Mouse (Mus musculus) embryonic facial prominence, embryonic 12.5 days (tissue): Measurements from ENCODE around the gene Gm7030. TPM values are rescaled to one million over a fixed set of nuclear protein-coding genes. Genes with fewer than 3 reads are reported as not detected.
"Not testable (repeated sequence)": the region's sequence is repeated elsewhere in the genome, so short reads cannot be mapped to it uniquely, and the experiment has no call there.

Source experiments
- ATAC-seq: fragments of 200-750 bp; cut with Nextera tagmentation; 2 replicates; pipeline ENCODE4 v1.8.0; 2017; ENCODE audit not compliant: insufficient number of reproducible peaks, insufficient read depth, low FRiP score, low TSS enrichment
- H3K27ac ChIP-seq: fragments of 300-500 bp; sonication (generic); 2 replicates; pipeline ENCODE4 v1.5.1; 2016; ENCODE audit warnings: mild to moderate bottlenecking
- H3K27me3 ChIP-seq: fragments of 300-500 bp; sonication (generic); 2 replicates; pipeline ENCODE4 v1.6.1; 2016; ENCODE audit warnings: mild to moderate bottlenecking, moderate library complexity
- H3K36me3 ChIP-seq: fragments of 300-500 bp; sonication (generic); 2 replicates; pipeline ENCODE4 v1.6.1; 2016; ENCODE audit warnings: mild to moderate bottlenecking
- H3K4me1 ChIP-seq: fragments of 300-500 bp; sonication (generic); 2 replicates; pipeline ENCODE4 v1.6.1; 2016
- H3K4me2 ChIP-seq: fragments of 300-500 bp; sonication (generic); replicated peaks from 2 replicates; pipeline ENCODE4 v1.6.1; 2016; ENCODE audit warnings: mild to moderate bottlenecking, moderate library complexity
- H3K4me3 ChIP-seq: fragments of 300-500 bp; sonication (generic); 2 replicates; pipeline ENCODE4 v1.5.1; 2016; ENCODE audit warnings: mild to moderate bottlenecking
- H3K9ac ChIP-seq: fragments of 300-500 bp; sonication (generic); 2 replicates; pipeline ENCODE4 v1.6.1; 2016; ENCODE audit warnings: mild to moderate bottlenecking, moderate library complexity
- H3K9me3 ChIP-seq: fragments of 300-500 bp; sonication (generic); 2 replicates; pipeline ENCODE4 v1.6.1; 2016; ENCODE audit warnings: mild to moderate bottlenecking, moderate library complexity
- WGBS: fragments of 180-500 bp; shearing (Covaris S2); methylation state at CpG from one replicate; pipeline ENCODE4 v1.1.7; 2016; 5-methylcytosine and 5-hydroxymethylcytosine counted together
- polyA plus RNA-seq: library from polyadenylated mRNA; unstranded; fragments of >200 nt; fragmentation: Nextera tagmentation; extraction: Ambion mirVana; gene quantifications from 2 replicates; pipeline ENCODE4 v1.2.1, GENCODE M21; 2016

The Gm7030 gene
- polyA plus RNA-seq, 1 experiment from 2014 or later = not detected

- not testable (repeated sequence) for H3K9me3 ChIP-seq, H3K4me1 ChIP-seq, H3K9ac ChIP-seq, H3K36me3 ChIP-seq, ATAC-seq, H3K4me3 ChIP-seq, H3K27ac ChIP-seq, H3K4me2 ChIP-seq
- 60% methylated on average over 12 of the region's 13 CpGs for WGBS
- H3K27me3 ChIP-seq = peaks cover 20% of the 10 kb centered on the region
These were observed 700 bp downstream of the Gm7030 start for GRCm38 (mm10) chr17:36128525-36128924.

DNA sequence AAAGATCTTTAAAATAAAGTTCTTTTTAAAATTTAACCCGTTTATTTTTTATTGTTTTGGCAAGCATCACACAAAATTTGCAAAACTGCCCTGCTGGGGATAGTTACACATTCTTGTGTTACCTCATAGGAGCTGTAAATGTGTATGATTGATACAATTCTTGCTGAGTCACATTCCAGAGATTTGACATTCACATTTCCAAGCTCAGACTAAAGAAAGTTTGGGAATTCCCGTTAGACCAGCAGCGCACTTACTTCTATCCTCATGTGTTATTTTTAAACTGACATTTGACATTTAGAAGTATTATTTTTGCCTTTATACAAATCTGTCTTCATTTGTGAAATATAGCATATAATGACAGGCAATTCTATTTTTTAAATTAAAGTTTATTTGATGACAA is 5.1 kb downstream of the Gm7030 start:
- peaks cover 36% of the 10 kb centered on the region for H3K27me3 ChIP-seq
- ATAC-seq = not testable (repeated sequence)

GRCm38 (mm10) chr17:36121352-36122020 is 7.7 kb downstream of the Gm7030 start, which contains the start of gene Gm19684:
Gm19684 (plus strand) TSS chr17:36121678.
- H3K27ac ChIP-seq, H3K4me2 ChIP-seq, H3K9me3 ChIP-seq, H3K36me3 ChIP-seq, ATAC-seq, H3K4me1 ChIP-seq, H3K4me3 ChIP-seq, H3K9ac ChIP-seq: not testable (repeated sequence)
- 7% methylated on average over 8 of the region's 8 CpGs for WGBS
- H3K27me3 ChIP-seq = peaks cover 41% of the 10 kb centered on the region

More for the DNA sequence above, 5.1 kb downstream of the Gm7030 start:
- not testable (repeated sequence) for H3K4me3 ChIP-seq, H3K9me3 ChIP-seq, H3K36me3 ChIP-seq, H3K4me2 ChIP-seq, H3K4me1 ChIP-seq, H3K27ac ChIP-seq, H3K9ac ChIP-seq
- 70% methylated on average over 3 of the region's 3 CpGs for WGBS

DNA sequence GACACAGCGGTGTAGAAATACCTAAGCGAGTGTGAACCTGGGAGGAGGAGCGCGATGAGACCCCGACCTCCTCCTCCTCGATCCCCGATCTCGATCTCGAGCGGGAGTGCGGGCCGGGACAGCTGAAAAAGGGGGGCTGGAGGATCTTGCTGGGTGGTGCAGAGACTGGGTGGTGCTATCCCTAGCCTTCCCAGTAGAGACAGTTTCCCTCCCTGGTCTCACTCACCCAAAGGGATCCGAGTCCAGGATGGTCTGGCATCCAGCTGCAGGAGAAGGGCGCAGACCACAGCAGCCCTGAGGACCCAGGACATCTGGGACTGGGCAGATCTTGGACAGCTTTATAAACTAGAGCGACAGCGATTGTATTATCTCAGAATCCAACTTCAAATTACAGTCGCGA is 8.4 kb downstream of the Gm7030 start:
- not testable (repeated sequence) for H3K4me1 ChIP-seq, H3K4me2 ChIP-seq, H3K9me3 ChIP-seq, H3K4me3 ChIP-seq, H3K9ac ChIP-seq, H3K36me3 ChIP-seq, H3K27ac ChIP-seq, ATAC-seq
- peaks cover 41% of the 10 kb centered on the region for H3K27me3 ChIP-seq
- WGBS = 18% methylated on average over 18 of the region's 18 CpGs

- peaks cover 36% of the 10 kb centered on the region for H3K27me3 ChIP-seq
- 30% methylated on average over 3 of the region's 3 CpGs for WGBS
These were observed 12.7 kb downstream of the Gm7030 start for GRCm38 (mm10) chr17:36116545-36116944.

DNA sequence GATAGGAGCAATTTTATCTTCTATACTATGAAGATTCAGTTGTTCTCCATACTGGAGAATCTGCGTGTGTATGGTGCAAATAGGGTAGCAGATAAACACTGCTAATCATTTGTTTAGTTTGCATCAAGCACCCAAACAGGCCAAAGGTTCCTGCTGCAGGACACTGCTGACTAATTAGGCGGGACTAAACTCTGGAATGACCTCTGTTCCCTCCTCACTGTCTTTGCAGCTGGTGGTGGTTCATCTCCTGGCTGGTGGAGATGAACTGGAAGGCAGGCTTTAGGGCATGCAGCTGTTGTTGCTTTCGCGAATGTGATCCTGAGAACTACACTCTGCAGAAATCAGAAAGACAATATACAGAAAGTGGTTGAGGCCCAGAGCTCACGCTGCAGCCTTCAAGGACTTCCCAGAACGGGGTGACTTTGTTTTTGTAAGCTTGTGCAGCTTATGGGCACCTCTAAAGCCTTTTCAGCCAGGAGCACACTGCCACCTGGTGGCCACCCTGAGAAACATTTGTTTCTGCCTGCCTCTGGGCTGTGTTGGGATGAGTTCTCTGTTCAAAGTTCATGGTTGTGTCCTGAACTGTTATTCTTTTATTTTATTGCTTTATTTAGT is 15.1 kb downstream of the Gm7030 start:
- not testable (repeated sequence) for H3K4me3 ChIP-seq, H3K9ac ChIP-seq, ATAC-seq, H3K36me3 ChIP-seq, H3K4me2 ChIP-seq, H3K4me1 ChIP-seq, H3K27ac ChIP-seq, H3K9me3 ChIP-seq
- peaks cover 33% of the 10 kb centered on the region for H3K27me3 ChIP-seq
- 16% methylated on average over 6 of the region's 6 CpGs for WGBS

More at GRCm38 (mm10) chr17:36116545-36116944, 12.7 kb downstream of the Gm7030 start:
- not testable (repeated sequence) for ATAC-seq, H3K36me3 ChIP-seq, H3K9ac ChIP-seq, H3K9me3 ChIP-seq, H3K4me1 ChIP-seq, H3K4me2 ChIP-seq, H3K27ac ChIP-seq, H3K4me3 ChIP-seq

GRCm38 (mm10) chr17:36111510-36111868 is 17.7 kb downstream of the Gm7030 start:
- H3K4me1 ChIP-seq, H3K9me3 ChIP-seq, H3K36me3 ChIP-seq, H3K9ac ChIP-seq, H3K27ac ChIP-seq: not testable (repeated sequence)
- 0 out of 2 replicates have a peak, but pooled peaks have one; percentile 37 for ATAC-seq
- Histone ChIP-seq H3K4me3 (peak overlapping the region; percentile 37), H3K4me2 (peak overlapping the region; percentile 78), H3K27me3 (peaks cover 27% of the 10 kb centered on the region)
- 1% methylated on average over 10 of the region's 10 CpGs for WGBS

DNA sequence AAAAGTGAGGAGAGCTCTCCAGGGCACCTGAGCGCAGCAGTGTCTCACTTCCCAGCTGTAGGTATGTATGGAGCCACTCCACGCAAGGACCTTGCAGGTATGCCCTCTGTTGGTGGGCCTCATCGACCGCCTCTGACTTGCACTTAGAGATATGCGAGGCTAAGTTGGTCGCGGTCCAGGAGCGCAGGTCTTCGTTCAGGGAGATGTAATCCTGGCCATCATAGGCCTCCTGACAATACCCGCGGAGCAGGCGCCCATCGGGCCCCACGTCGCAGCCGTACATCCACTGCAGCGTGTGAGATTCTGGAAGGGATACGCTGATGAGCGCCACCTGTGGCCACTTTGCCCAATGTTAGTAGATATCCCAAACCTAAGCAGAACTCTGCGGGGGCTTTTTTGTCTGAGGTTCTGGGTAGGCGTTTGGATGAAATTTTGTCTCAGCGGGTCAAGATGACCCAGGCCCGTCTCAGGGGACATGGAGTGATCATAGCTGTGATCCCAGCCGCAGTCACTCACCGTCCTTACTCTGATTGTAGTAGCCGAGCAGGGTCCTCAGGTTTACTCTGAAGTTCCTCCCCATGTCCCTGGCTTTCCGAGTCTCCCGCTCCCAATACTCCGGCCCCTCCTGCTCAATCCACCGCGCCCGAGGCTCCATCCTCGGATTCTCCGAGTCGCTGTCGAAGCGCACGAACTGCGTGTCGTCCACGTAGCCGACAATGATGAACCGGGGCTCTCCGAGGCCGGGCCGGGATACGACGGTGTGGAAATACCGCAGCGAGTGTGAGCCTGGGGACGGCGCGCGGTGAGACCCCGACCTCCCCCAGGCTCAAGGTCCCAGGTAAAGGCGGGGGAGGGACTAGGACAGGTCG is 18.4 kb downstream of the Gm7030 start:
- peaks cover 27% of the 10 kb centered on the region for H3K27me3 ChIP-seq
- H3K4me3 ChIP-seq = peak overlapping the region; percentile 37
- H3K9ac ChIP-seq, ATAC-seq, H3K4me1 ChIP-seq, H3K27ac ChIP-seq, H3K9me3 ChIP-seq, H3K36me3 ChIP-seq: not testable (repeated sequence)
- WGBS = 2% methylated on average over 57 of the region's 57 CpGs
- peak overlapping the region; percentile 78 for H3K4me2 ChIP-seq

DNA sequence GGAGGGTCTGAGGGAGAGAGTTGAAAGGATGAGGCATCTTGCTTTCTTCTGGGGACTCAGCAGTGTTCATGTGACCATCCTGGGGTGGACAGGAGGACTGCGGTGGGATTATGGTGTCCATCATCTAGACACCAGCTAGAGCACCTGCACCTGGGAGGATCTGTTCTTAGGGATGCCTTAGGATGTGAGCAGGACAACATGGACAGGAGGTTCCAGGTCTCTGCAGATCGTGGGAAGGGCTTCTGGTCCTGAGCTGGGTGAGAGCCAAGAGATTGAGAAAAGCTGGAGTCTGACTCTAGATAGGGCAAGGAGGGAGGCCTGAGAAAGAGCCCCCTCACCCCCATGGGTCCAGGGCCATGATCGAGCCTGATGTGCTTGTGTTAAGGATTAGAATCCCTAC is 19.1 kb downstream of the Gm7030 start:
- not testable (repeated sequence) for H3K27ac ChIP-seq, ATAC-seq, H3K9ac ChIP-seq, H3K4me2 ChIP-seq, H3K36me3 ChIP-seq, H3K4me3 ChIP-seq, H3K4me1 ChIP-seq, H3K9me3 ChIP-seq
- peaks cover 27% of the 10 kb centered on the region for H3K27me3 ChIP-seq
- WGBS = 56% methylated on average over 3 of the region's 3 CpGs

GRCm38 (mm10) chr17:36102091-36102490 is 27.1 kb downstream of the Gm7030 start:
- H3K9ac ChIP-seq, H3K27me3 ChIP-seq, H3K27ac ChIP-seq, ATAC-seq, H3K4me3 ChIP-seq, H3K9me3 ChIP-seq, H3K4me1 ChIP-seq, H3K4me2 ChIP-seq, H3K36me3 ChIP-seq: not testable (repeated sequence)
- WGBS = 89% methylated on average over 12 of the region's 12 CpGs

GRCm38 (mm10) chr17:36099603-36100002 is 29.6 kb downstream of the Gm7030 start:
- not testable (repeated sequence) for H3K9me3 ChIP-seq, H3K36me3 ChIP-seq
- WGBS = 49% methylated on average over 2 of the region's 2 CpGs

GRCm38 (mm10) chr17:36093936-36094335 is 35.3 kb downstream of the Gm7030 start:
- no peak overlapping the region for H3K4me3 ChIP-seq
- 19% methylated on average over 3 of the region's 3 CpGs for WGBS
- no peak overlapping the region for H3K27ac ChIP-seq
- H3K9ac ChIP-seq = no peak overlapping the region
- H3K9me3 ChIP-seq = no peaks in the 10 kb centered on the region
- H3K36me3 ChIP-seq = no peaks in the 10 kb centered on the region
- H3K4me2 ChIP-seq = no peak overlapping the region
- H3K4me1 ChIP-seq = no peaks in the 10 kb centered on the region
- ATAC-seq = no peak
- no peaks in the 10 kb centered on the region for H3K27me3 ChIP-seq

More at GRCm38 (mm10) chr17:36099603-36100002, 29.6 kb downstream of the Gm7030 start:
- H3K4me2 ChIP-seq, H3K27ac ChIP-seq, H3K4me1 ChIP-seq, H3K9ac ChIP-seq, H3K27me3 ChIP-seq, H3K4me3 ChIP-seq, ATAC-seq: not testable (repeated sequence)
